Mouse (Mus musculus) mature B cell (primary cell): ENCODE measurements around the gene Casq1.
"Not testable (repeated sequence)": the region's sequence is repeated elsewhere in the genome, so short reads cannot be mapped to it uniquely, and the experiment has no call there.

Source experiments
- in situ Hi-C: fragments of 300-500 bp; cut with MboI; formaldehyde crosslinking; loops from 2 replicates; pipeline ENCODE4 v1.14.3; 2019

The Casq1 gene

GRCm38 (mm10) chr1:172219451-172220406, at the start of gene Casq1:
Casq1 (minus strand) TSS chr1:172219868.
- in situ Hi-C loops = no loop called here

GRCm38 (mm10) chr1:172261477-172262078, 41.9 kb upstream of the Casq1 start, which contains the start of gene Igsf8:
Igsf8 (plus strand) TSS chr1:172261641.
- in situ Hi-C loops = no loop called here

DNA sequence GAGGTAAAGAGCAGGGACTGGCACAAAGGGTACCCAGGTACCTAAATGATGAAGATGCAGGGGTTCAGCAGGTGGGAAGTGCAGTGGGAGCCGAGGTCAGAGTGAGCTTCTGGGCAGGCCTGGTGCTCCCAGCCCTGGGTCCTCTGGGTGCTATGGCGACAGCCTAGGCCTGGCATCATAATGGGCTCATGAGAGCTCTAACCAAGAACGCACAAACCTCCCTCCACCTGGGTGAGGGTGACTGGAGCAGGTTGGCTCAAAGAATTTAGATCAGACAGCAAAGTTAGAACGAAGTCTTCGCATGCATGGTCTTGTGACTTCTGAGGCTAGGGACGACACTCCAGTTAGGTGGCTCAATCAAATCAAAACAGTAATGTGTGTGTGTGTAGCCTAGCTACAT, 38.6 kb upstream of the Casq1 start, which contains the start of gene Atp1a4:
Atp1a4 (minus strand) TSS at position 101 of the 400 bp plus-strand sequence.
- in situ Hi-C loops = no loop called here

- in situ Hi-C loops = no loop called here
Measured at GRCm38 (mm10) chr1:172247679-172248078, 28.0 kb upstream of the Casq1 start.

DNA sequence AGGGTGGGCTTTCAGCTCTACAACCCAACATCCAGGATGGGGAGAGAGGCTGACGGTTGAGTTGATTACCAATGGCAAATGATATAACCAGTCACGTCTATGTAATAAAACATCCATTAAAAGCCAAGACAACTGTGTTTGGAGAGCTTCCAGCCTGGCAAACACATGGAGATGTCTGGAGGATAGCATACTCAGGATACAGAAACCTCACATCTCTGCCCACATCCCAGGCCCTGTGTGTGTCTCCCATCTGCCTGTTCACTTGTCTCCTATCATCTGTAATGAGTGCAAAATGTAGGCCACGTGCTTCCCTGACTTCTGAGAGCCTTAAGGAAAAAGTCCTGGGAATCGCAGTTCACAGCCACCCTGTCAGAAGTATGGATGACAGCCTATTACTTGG, 27.5 kb upstream of the Casq1 start:
- in situ Hi-C loops = no loop called here

GRCm38 (mm10) chr1:172244645-172245044, 25.0 kb upstream of the Casq1 start:
- in situ Hi-C loops = not testable (repeated sequence)

GRCm38 (mm10) chr1:172243547-172244205, 24.0 kb upstream of the Casq1 start:
- in situ Hi-C loops = no loop called here

DNA sequence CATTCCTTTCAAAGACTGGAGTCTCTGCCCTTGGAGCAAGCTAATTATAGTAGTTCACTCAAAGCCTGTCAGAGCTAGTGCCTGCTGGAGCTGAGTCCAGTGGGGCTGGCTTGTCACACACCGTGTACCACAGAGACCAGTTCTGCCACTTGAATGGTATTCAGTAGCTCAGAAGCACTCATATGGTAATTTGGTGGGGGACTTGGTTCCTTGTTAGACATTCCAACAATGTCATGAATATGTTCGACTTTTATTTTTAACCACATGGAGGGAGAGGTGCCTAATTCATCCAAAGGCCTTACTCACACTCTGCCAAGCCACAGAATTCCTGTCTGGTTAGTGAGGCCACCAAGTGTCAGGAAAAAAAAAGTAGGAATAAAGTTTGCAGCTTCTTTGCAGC, 22.7 kb upstream of the Casq1 start:
- in situ Hi-C loops = no loop called here

DNA sequence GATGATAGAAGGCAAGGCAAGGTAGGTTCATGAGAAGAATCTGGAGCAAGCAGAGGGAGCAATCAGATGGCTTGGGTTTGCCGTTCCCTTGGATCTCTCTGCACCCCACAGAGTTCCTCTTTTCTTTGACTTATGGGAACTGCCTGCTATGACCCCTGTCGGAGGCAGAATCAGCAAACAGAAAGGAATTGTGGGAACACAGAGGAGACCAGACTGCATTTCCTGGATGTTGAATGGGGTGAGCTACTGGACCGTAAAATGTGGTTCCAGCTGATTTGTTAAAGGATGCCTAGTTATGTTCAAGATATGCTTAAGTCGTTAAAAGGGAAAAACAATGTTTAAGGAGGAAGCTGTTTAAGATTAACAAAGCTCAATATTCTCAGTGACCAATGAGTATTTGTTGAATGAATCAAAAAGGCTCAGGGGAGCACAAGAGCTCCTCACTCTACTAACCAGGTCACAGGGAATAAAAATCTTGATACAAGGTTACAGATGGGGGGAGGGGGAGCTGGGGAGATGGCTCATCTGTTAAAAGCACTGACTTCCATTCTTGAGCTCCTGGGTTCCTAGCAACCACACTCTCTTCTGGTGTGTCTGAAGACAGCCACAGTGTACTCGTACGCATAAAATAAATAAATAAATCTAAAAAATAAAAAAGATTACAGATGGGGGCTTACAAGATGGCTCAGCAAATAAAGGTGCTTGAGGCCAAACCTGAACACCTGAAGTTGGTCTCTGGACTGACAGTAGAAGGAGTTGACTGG, 21.5 kb upstream of the Casq1 start:
- in situ Hi-C loops = no loop called here

- in situ Hi-C loops = no loop called here
Measured at GRCm38 (mm10) chr1:172229215-172229614, 9.5 kb upstream of the Casq1 start.

DNA sequence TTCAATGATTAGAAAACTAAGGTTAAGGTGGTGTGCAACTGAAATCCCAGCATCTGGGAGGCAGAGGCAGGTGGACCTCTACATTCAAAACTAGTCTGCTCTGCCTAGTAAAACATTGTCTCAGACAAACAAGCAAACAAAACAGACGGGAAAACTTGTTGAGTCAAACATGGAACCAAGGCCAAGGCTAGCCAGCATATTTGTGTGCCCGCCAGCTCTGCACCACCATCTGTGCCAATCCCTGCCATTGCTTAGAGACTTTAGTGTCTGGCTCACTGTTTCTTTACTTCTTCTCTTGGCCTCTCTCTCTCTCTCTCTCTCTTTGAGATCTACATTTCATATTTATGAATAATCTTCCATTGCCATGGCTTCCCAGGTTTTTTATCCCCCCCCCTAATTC, 8.5 kb upstream of the Casq1 start:
- in situ Hi-C loops = no loop called here

DNA sequence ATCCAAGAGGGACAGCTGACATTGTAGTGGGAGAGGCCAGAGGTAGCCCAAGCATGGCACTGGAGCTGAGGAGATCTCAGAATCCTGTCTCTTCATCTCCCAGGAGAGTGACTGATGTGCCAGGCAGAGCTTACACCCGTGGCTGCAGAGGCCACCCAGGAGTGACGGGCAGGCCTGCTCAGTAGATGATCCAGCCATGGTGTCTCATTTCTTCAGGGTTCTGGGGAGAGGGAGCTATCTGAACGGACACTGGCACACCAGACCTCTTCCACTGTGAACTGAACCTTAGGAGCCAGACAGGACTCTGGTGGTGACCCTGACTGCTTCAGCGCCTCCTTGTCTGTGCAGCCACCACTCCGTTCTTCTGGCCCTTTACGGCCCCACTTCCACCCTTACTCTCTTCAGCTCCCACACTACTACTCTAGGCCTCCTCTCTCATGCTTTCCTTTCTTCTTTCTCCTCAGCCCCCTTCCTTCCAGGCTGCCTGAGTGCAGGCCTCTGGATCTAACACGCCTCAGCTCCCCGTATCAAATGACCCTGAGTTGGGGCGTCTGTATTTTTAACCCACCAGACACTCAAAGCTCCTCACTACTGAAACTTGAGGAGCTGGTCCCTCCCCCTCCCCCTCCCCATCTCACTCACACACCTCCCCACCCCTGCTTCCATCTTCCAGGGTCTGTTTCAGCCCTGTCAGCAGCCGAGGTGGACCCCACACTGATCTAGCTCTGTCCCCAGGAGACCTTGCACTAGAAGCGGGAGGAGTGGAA, 1.8 kb upstream of the Casq1 start:
- in situ Hi-C loops = no loop called here

GRCm38 (mm10) chr1:172220414-172220813, 746 bp upstream of the Casq1 start:
- in situ Hi-C loops = no loop called here

DNA sequence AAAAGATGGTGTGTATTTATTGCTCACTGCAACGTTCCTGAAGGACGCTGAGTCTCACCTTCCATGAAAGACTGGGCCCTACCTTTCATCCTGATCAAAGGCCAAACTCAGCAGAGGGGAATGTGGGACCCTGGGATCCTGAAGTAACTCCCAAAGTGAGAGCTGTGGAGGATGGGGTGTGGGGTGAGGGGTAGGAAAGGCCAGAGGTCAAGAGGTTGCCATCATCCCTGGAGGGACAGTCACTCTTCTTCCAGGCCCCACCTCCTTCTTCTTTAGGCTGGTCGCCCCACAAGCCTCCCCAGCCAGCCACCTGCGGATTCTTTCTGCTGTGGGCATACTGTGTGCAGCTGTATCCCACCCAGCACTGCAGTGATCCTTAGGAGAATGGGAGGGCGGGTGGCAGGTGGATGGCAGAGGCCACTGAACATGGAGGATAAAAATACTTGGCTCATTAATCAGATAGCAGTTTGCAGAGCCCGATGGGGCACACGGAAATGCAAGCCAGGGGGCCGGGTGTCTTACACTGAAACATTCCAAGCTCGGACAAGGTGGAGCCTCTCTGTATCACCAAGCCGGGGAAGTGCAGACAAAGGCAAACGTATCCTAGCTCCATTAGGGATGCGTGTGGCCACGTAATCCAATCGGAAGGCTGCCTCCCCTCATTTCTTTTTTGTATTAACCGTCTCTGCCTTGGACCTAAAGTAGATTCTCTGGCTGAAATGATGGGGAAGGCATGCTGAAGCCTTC, 1.3 kb downstream of the Casq1 start:
- in situ Hi-C loops = no loop called here

GRCm38 (mm10) chr1:172217148-172217547, 2.5 kb downstream of the Casq1 start:
- in situ Hi-C loops = no loop called here

DNA sequence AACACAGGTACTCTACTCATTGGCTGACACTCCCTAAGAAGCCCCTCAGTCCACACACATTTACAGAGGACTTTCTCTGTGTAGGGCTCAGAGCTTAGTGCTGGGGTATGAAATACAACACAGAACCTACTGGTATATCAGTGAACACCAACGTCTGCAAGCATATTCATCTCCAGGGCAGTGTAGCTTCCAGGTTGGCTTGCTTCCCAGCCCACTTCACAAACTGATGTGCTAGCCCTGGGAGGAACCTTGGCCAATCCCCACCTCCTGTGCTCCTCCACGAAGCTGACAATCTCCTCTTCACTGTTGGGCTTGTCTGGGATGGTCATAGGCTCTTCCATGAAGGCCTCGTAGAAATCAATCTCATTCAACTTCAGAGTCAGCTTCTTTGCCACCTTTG, 4.9 kb downstream of the Casq1 start:
- in situ Hi-C loops = no loop called here

DNA sequence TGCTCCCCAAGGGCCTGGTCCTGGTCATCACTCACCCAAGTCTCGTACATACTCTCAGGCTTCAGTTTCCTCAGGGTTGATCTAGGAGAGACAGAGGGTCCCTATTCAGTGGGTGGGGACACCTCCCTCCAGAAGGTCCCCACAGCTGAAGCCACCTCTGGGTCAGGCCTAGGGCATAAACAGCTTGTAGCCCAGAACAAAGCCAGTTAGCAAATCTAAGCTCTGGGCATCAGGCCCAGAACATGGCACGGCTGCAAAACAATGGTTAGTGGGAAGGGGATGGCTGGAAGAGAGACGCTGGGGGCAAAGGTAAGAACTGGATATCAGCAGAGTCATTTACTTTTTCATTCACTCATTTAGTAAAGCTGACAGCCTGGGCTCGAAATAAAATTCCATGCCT, 5.9 kb downstream of the Casq1 start:
- in situ Hi-C loops = no loop called here

DNA sequence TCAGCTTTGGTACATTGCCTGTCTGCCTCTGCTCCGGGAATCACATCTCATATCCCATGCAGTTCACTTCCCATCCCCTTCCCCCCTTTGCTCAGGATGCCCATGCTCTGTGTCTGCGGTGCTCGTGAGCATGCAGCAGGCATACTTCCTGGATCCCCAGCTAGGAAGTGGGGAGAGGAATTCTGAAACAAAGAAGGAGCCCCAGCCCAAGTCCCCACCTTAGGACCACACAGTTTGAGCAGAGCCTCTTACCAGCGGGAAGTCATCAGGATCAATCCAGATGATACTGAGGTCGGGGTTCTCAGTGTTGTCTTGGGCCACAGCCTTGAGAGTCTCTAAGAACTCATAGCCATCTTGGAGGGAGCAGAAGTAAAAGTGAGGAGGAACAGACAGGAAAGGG, 6.9 kb downstream of the Casq1 start:
- in situ Hi-C loops = no loop called here

DNA sequence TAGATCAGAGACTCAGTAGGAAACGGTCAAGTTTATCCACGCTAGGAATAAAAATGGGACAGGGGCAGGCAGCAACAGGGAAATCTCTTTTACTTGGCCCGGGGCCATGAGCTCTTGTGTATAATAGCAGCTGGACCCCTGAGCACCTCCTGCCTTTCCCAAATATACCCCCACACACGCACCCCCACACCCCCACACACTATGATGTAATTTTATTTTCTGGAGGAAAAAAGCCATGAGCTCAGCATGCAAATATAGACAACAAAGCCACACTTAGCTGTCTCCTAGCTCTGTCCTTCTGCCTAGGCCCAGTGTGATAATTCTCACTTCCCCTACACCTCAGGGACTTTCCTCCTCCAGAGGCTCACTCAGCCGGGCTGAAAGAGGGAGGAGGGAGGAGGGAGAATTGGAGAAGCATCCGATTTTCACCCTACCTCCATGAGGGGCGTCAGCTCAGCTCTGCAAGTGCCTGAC, 12.5 kb downstream of the Casq1 start:
- in situ Hi-C loops = no loop called here
